Mouse (Mus musculus) left cerebral cortex, adult 2 months (tissue): ENCODE measurements around the gene S1pr5. TPM values are rescaled to one million over a fixed set of nuclear protein-coding genes. Genes with fewer than 3 reads are reported as not detected.

Experiments
- DNase-seq, 2 experiments: peaks; one replicate each; pipeline ENCODE4 v3.0.0; 2021 to 2022; ENCODE audit warnings: low spot score in 2 of 2, mixed read lengths in 1 of 2; ENCODE audit errors: extremely low spot score in 1 of 2
- H3K27ac ChIP-seq: fragments of 200-600 bp; 2 replicates; pipeline ENCODE4 v1.8.1; 2022
- H3K4me3 ChIP-seq: fragments of 200-600 bp; 2 replicates; pipeline ENCODE4 v1.8.1; 2022
- CTCF ChIP-seq: fragments of 200-600 bp; IDR thresholded peaks from 2 replicates; pipeline ENCODE4 v1.8.1; 2022; ENCODE audit warnings: antibody characterized with exemption, mild to moderate bottlenecking, moderate library complexity
- intact Hi-C: fragments of 180-260 bp; cut with DNase I; formaldehyde crosslinking; loops from one replicate; pipeline ENCODE4 v1.15.1; 2025
- total RNA-seq, 2 experiments: library from RNA; stranded (reverse); gene quantifications; 2 replicates each; pipeline ENCODE4 v1.2.3; 2021

Gene S1pr5
- total RNA-seq, 2 experiments from 2014 or later: 6.8 to 8.3 TPM

GRCm38 (mm10) chr9:21194787-21195493 lies 53.3 kb downstream of the S1pr5 start:
- Histone ChIP-seq H3K27ac (no peak overlapping the region; the same call in 1 of the 2 replicates), H3K4me3 (no peak overlapping the region)
- no peak for DNase-seq
- intact Hi-C loops: no loop called here
- TF ChIP-seq CTCF: no peak

- no peak overlapping the region for H3K27ac ChIP-seq
- intact Hi-C loops: no loop called here
- DNase-seq: no peak
- no peak overlapping the region for H3K4me3 ChIP-seq
- no peak for TF ChIP-seq CTCF
Observed at GRCm38 (mm10) chr9:21193786-21194185, 54.5 kb downstream of the S1pr5 start.

Other genes starting within 250 kb of the S1pr5 start
- gene Mrpl4, start 245.7 kb downstream of the S1pr5 start, total RNA-seq: 10 to 100 TPM; 59.2 to 64.2 TPM
- gene Icam1, start 232.5 kb downstream of the S1pr5 start, total RNA-seq: 1 to 10 TPM; 2.0 to 3.6 TPM
- gene Icam4, start 219.1 kb downstream of the S1pr5 start, total RNA-seq: 1 to 10 TPM; 1.5 to 1.6 TPM
- gene Icam5, start 216.4 kb downstream of the S1pr5 start, total RNA-seq: 100 to 1,000 TPM; 230 to 248 TPM
- gene Zglp1, start 181.3 kb downstream of the S1pr5 start, total RNA-seq: 1 to 10 TPM in 1 of 2 experiments, not detected in 1; 1.3 TPM
- gene Gm49373, start 175.3 kb downstream of the S1pr5 start, total RNA-seq: 1 to 10 TPM; 1.7 to 3.2 TPM
- gene Fdx1l, start 174.8 kb downstream of the S1pr5 start, total RNA-seq: 10 to 100 TPM; 62.4 to 64.3 TPM
- gene Gm38431, start 156.4 kb downstream of the S1pr5 start, total RNA-seq: 1 to 10 TPM; 2.2 to 4.2 TPM
- 10 to 100 TPM; 28.0 to 29.0 TPM for gene Raver1, start 156.4 kb downstream of the S1pr5 start, total RNA-seq
- 10 to 100 TPM; 13.2 to 14.6 TPM for gene Tyk2, start 117.2 kb downstream of the S1pr5 start, total RNA-seq
- gene Cdc37, start 98.5 kb downstream of the S1pr5 start, total RNA-seq: 100 to 1,000 TPM; 141 to 143 TPM
- 100 to 1,000 TPM; 101 to 106 TPM for gene Pde4a, start 82.7 kb downstream of the S1pr5 start, total RNA-seq
- gene Keap1, start 9.1 kb downstream of the S1pr5 start, total RNA-seq: 10 to 100 TPM; 53.0 to 53.7 TPM
- gene Atg4d, start 16.9 kb upstream of the S1pr5 start, total RNA-seq: 10 to 100 TPM; 45.3 to 49.5 TPM
- 10 to 100 TPM; 43.3 to 46.1 TPM for gene Kri1, start 39.5 kb upstream of the S1pr5 start, total RNA-seq
- gene Cdkn2d, start 43.0 kb upstream of the S1pr5 start, total RNA-seq: 10 to 100 TPM; 47.9 to 54.6 TPM
- 1 to 10 TPM; 1.2 to 2.4 TPM for gene Ap1m2, start 63.9 kb upstream of the S1pr5 start, total RNA-seq
- 10 to 100 TPM; 47.5 to 53.6 TPM for gene Slc44a2, start 72.3 kb upstream of the S1pr5 start, total RNA-seq
- gene Ilf3, start 119.4 kb upstream of the S1pr5 start, total RNA-seq: 10 to 100 TPM; 83.8 TPM
- gene Qtrt1, start 163.4 kb upstream of the S1pr5 start, total RNA-seq: 10 to 100 TPM; 26.2 to 35.7 TPM
- gene Dnm2, start 176.5 kb upstream of the S1pr5 start, total RNA-seq: 10 to 100 TPM; 56.1 to 61.0 TPM